Mouse (Mus musculus) kidney, embryonic 16.5 days (tissue): ENCODE results near the gene Fstl1. TPM values are rescaled to one million over a fixed set of nuclear protein-coding genes. Genes with fewer than 3 reads are reported as not detected.

Experiments used
- ATAC-seq: fragments of 200-750 bp; cut with Nextera tagmentation; 2 replicates; pipeline ENCODE4 v1.8.0; 2017; ENCODE audit warnings: moderate TSS enrichment; ENCODE audit not compliant: low FRiP score, low TSS enrichment
- H3K27ac ChIP-seq: fragments of 300-500 bp; sonication (generic); 2 replicates; pipeline ENCODE4 v1.5.1; 2014; ENCODE audit warnings: low read length
- H3K27me3 ChIP-seq: fragments of 300-500 bp; sonication (generic); 2 replicates; pipeline ENCODE4 v1.6.1; 2014; ENCODE audit warnings: low read length, control low read depth, mixed read lengths; ENCODE audit not compliant: insufficient read depth
- H3K36me3 ChIP-seq: fragments of 300-500 bp; sonication (generic); 2 replicates; pipeline ENCODE4 v1.6.1; 2014; ENCODE audit warnings: low read length, control low read depth, mixed read lengths; ENCODE audit not compliant: insufficient read depth
- H3K4me1 ChIP-seq: fragments of 300-500 bp; sonication (generic); 2 replicates; pipeline ENCODE4 v1.6.1; 2014; ENCODE audit warnings: low read length, control low read depth, mixed read lengths; ENCODE audit not compliant: insufficient read depth
- H3K4me2 ChIP-seq: fragments of 300-500 bp; sonication (generic); replicated peaks from 2 replicates; pipeline ENCODE4 v1.6.1; 2014; ENCODE audit warnings: low read depth, low read length
- H3K4me3 ChIP-seq: fragments of 300-500 bp; sonication (generic); 2 replicates; pipeline ENCODE4 v1.5.1; 2014; ENCODE audit warnings: mild to moderate bottlenecking, low read length
- H3K9ac ChIP-seq: fragments of 300-500 bp; sonication (generic); replicated peaks from 2 replicates; pipeline ENCODE4 v1.6.1; 2014; ENCODE audit warnings: low read length
- H3K9me3 ChIP-seq: fragments of 300-500 bp; sonication (generic); 2 replicates; pipeline ENCODE4 v1.6.1; 2016; ENCODE audit warnings: low read length, control low read depth
- WGBS: fragments of 180-500 bp; shearing (Covaris S2); extraction: QIAGEN DNeasy Blood & Tissue Kit; methylation state at CpG from one replicate; pipeline ENCODE4 v1.1.7; 2014; 5-methylcytosine and 5-hydroxymethylcytosine counted together
- polyA plus RNA-seq: library from polyadenylated mRNA; unstranded; fragments of >200 nt; fragmentation: Nextera tagmentation; extraction: Ambion mirVana; gene quantifications from 2 replicates; pipeline ENCODE4 v1.2.1, GENCODE M21; 2015

Gene Fstl1
- polyA plus RNA-seq, 1 experiment from 2014 or later: 680 TPM

DNA sequence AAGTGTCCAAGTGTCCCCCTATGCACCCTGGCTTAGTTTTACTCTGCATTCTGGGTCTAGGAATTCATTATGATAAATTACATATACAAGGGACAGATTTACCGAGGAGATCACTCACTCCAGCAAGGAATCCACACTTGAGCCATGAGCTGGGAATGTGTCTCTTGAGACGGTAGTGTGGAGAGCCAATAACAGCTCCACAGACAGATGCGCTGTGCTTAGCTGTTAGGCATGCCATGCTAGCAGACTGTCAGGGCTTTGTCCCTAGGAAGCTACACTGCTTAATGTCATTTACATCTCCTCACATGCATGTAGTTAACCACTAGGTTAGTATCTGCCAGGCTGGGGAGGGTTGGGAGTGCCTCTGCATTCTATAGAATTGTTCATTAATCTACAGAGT, 4.2 kb downstream of the Fstl1 start:
- no peaks in the 10 kb centered on the region for H3K27me3 ChIP-seq
- WGBS: 77% methylated on average over 3 of the region's 3 CpGs
- ATAC-seq: no peak
- peaks cover 58% of the 10 kb centered on the region for H3K4me1 ChIP-seq
- H3K36me3 ChIP-seq: peaks cover 26% of the 10 kb centered on the region
- H3K9me3 ChIP-seq: no peaks in the 10 kb centered on the region
- H3K9ac ChIP-seq: no peak overlapping the region
- peak overlapping the region; percentile 74 for H3K27ac ChIP-seq
- peak overlapping the region; percentile 28 for H3K4me3 ChIP-seq
- peak overlapping the region; percentile 50 for H3K4me2 ChIP-seq

DNA sequence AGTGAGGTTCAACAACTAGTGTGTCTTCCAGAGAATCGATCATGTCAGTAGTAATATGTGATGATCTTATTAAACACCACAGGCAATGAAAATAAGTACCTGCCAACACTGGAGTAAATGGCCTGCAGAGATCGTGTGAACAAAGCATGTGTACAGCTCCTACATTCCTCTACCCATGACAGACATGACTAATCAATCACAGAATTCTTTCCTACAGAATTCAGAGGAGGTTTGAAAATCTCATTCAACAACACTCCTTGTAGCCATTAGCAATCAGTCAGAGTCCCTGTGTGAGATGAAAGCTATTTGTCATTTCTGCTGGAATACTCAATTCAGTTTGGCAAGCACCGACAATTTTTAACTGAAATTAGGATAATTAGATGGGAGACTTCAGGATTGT, 7.9 kb downstream of the Fstl1 start:
- ATAC-seq: no peak
- H3K4me2 ChIP-seq: no peak overlapping the region
- peaks cover 73% of the 10 kb centered on the region for H3K4me1 ChIP-seq
- no peaks in the 10 kb centered on the region for H3K9me3 ChIP-seq
- H3K36me3 ChIP-seq: peaks cover 38% of the 10 kb centered on the region
- 71% methylated on average over 3 of the region's 3 CpGs for WGBS
- H3K4me3 ChIP-seq: no peak overlapping the region
- H3K27ac ChIP-seq: no peak overlapping the region
- H3K9ac ChIP-seq: no peak overlapping the region
- H3K27me3 ChIP-seq: no peaks in the 10 kb centered on the region

DNA sequence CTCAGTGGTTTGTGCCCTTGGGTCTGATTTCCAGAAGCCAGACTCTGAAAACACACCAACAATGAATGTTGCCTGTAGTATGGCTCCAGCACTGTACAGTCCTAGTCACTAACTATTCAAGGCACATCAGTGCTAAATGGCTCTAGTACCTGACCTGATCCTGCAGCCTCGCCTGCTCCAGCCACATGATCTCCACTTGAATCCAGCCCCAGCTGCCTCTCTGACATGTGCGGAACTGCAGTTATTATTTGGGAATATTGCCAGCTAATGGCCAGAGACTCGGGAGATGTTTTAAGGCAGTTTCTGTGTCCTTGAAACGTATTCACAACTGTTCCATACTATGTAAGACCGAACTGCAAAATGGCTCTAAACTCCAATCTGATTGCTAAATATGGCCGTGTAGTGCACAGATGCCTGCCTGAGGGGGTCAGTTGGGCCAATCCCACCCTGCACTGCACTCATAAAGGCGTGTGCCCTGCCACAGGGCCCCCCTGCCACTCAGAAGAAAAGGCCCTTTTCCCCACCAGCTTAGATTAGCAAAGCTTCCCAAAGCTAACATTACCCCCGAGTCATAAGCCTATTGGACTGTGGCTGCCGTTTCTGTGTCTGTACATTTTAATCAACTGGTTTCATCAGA, 11.0 kb downstream of the Fstl1 start:
- ATAC-seq: peak; percentile 57
- Histone ChIP-seq H3K27me3 (no peaks in the 10 kb centered on the region), H3K4me2 (peak overlapping the region; percentile 28), H3K27ac (peak overlapping the region; percentile 93), H3K9me3 (no peaks in the 10 kb centered on the region), H3K36me3 (peaks cover 41% of the 10 kb centered on the region), H3K4me3 (no peak overlapping the region), H3K4me1 (peaks cover 74% of the 10 kb centered on the region), H3K9ac (peak overlapping the region; percentile 53)
- WGBS: 34% methylated on average over 9 of the region's 9 CpGs

DNA sequence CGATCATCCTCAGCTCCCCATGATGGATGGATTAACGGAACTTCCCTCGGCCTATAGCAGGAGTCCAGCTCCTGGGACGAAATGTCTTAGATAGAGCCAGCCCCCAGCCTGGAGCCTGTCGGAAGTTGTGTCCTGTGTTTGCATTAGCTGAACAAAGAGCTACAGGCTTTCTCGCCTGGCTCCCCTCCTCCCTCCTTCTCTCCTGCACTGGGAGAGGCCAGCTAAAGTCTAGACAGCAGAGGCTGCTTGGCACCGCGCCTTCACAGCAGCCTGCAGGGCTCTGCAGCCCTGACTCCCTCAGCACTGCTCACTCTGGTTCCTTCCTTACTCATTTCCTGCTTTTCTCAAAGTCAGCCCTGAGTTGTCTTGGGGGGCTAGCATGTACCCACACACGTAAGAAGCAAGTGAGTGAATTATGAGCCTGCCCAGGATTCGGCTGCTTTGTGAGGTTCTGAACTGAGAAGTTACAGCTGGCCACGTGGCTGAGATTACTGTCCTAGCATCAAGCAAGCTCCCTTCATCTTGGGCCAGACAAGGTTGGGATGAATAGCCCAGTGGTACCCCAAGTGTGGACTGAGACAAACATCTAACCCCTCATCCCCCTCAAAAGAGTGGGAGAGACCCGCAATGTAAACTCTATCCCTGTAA, 11.8 kb downstream of the Fstl1 start:
- Histone ChIP-seq H3K4me1 (peaks cover 74% of the 10 kb centered on the region), H3K4me2 (peak overlapping the region; percentile 28), H3K4me3 (no peak overlapping the region), H3K9me3 (no peaks in the 10 kb centered on the region), H3K27me3 (no peaks in the 10 kb centered on the region), H3K27ac (peak overlapping the region; percentile 93), H3K9ac (peak overlapping the region; percentile 49), H3K36me3 (peaks cover 34% of the 10 kb centered on the region)
- WGBS: 11% methylated on average over 12 of the region's 12 CpGs
- peak; percentile 94 for ATAC-seq

DNA sequence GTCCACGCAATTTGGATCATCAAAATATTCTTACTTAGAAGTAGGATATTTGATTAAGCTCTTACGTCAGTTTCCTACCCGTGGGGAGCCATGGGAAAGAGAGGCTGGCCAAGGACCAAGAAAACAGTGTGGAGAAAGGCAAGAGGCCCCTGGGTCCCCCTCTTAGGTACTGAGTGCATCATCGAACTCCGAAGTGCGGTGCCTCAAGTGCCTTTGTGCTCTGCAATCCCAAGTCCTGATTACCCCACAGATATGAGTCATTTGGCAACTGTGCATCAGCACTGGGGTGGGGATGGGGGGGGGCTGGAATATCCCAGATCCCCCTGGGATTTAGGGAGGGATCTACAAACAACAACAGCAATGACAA, 12.3 kb downstream of the Fstl1 start:
- Histone ChIP-seq H3K9ac (peak overlapping the region; percentile 49; the same call in 1 of the 2 replicates), H3K36me3 (peaks cover 34% of the 10 kb centered on the region), H3K4me3 (no peak overlapping the region), H3K27ac (peak overlapping the region; percentile 93), H3K27me3 (no peaks in the 10 kb centered on the region), H3K4me2 (no peak overlapping the region), H3K9me3 (no peaks in the 10 kb centered on the region), H3K4me1 (peaks cover 76% of the 10 kb centered on the region)
- WGBS: 63% methylated on average over 6 of the region's 6 CpGs
- ATAC-seq: no peak

DNA sequence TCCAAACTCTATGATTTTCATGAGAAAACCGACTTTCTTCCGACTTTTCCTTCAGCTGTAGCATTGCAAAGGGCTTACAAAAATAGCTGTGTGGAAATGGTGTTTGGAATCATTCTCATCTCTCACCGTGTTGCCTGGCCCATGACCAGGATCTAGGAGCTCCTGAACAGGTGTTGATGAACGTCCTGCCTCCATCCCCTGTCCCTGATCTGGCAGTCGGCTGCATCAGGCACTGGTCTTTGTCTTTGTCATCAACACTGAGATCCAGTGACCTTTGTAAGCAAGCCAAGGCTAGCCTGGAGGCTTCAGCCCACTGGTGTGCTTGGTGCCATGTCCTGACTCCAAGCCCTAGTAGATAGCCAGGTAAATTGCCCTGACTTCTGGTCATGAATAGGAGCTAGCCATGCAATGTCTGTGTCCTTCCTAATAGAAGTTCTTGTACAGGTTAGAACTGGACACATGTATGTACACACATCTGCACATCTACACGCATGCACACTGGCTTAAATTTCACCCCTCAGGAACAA, 12.8 kb downstream of the Fstl1 start:
- no peak overlapping the region for H3K4me3 ChIP-seq
- ATAC-seq: no peak
- H3K9me3 ChIP-seq: no peaks in the 10 kb centered on the region
- H3K4me2 ChIP-seq: no peak overlapping the region
- H3K9ac ChIP-seq: 0 out of 2 replicates have a peak overlapping the region, but pooled peaks have one; percentile 49
- H3K36me3 ChIP-seq: peaks cover 34% of the 10 kb centered on the region
- peak overlapping the region; percentile 93 for H3K27ac ChIP-seq
- peaks cover 71% of the 10 kb centered on the region for H3K4me1 ChIP-seq
- WGBS: 78% methylated on average over 6 of the region's 6 CpGs
- no peaks in the 10 kb centered on the region for H3K27me3 ChIP-seq

DNA sequence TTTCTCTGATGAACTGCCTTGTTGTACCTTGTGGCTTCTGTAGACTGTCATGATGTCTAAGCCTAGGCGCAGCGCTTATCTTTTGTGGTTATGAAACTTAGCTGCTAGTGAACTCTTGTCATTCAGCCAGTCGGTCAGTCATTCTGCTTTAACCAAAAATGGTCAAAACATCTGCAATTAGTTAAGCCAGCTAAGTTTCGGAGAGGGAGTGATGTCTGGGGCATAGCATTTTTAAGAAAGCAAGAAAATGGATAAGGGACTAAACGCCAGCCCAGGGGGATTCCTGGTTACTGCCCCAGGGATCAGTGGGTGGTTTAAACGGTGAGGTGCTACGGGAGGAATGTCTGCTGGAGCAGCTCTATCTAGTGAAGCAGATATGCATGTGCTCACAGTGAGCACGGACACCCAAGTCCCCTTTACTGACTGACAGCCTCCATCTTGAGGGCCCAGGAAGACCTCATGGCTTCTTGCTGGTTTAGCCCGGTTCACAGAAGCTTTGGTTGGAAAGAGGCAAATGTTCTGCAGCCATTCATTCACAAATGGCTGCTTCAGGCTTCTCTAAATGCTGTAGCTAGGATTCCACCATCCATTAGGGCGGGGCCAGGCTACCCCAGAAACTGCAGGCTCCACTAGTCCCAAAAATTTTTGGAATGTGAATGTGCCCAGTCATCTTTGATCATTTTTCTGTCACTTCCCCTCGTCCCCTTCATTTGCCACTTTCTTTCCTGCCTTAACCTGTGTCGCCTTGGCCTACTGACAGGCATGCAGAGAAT, 13.5 kb downstream of the Fstl1 start:
- Histone ChIP-seq H3K27ac (peak overlapping the region; percentile 51), H3K4me2 (no peak overlapping the region), H3K36me3 (peaks cover 35% of the 10 kb centered on the region), H3K4me3 (no peak overlapping the region), H3K27me3 (no peaks in the 10 kb centered on the region), H3K9ac (no peak overlapping the region), H3K4me1 (peaks cover 64% of the 10 kb centered on the region), H3K9me3 (no peaks in the 10 kb centered on the region)
- no peak for ATAC-seq
- WGBS: 64% methylated on average over 12 of the region's 12 CpGs

DNA sequence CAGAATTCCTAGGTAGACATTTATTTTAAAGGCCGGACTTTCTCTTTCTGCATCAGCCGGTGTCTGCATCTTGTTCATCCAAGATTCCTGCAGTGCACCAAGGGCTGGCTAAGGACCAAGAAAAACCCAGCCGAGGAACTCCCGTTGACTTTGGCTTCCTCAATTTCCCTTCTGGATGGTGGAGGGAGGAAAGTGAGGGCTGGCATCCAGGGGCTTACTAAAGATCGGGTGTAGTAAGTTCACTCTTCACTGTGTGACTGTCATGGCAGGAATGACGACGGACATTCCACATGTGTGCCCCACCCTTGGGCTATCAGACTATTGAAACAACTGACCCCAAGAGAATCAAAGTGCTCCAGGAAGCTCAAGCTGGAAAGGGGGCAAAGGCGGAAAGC, 14.1 kb downstream of the Fstl1 start:
- Histone ChIP-seq H3K4me3 (no peak overlapping the region), H3K9me3 (0 out of 2 replicates have a peak, but pooled peaks cover 2% of the 10 kb centered on the region), H3K9ac (no peak overlapping the region), H3K27ac (peak overlapping the region; percentile 43; the same call in 1 of the 2 replicates), H3K27me3 (no peaks in the 10 kb centered on the region), H3K4me1 (peaks cover 59% of the 10 kb centered on the region), H3K4me2 (no peak overlapping the region), H3K36me3 (peaks cover 31% of the 10 kb centered on the region)
- WGBS: 53% methylated on average over 8 of the region's 8 CpGs
- ATAC-seq: no peak

DNA sequence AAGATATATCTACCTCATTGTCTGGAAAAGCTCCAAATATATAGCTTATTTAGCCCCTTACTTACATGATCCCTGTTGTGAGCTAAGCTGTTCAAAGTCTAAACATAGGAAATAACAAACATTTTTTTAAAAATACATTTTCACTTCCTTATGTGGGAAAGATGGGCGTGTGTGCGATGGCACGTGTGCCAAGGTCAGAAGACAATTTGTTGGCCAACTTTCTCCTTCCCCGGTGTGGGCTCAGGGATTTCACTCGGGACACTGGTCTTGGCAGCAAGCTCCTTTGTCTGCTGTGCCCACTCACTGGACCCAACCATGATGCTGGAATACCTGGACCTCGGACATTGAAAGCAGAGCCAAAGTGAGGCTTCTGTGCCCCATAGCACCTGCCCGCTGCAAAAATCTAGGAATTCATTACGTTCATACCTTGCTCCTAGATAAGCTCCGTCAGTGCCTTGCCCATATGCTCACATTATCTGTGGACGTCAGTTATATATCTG, 19.0 kb downstream of the Fstl1 start:
- Histone ChIP-seq H3K4me2 (no peak overlapping the region), H3K27me3 (no peaks in the 10 kb centered on the region), H3K27ac (no peak overlapping the region), H3K4me3 (no peak overlapping the region), H3K36me3 (peaks cover 34% of the 10 kb centered on the region), H3K9me3 (0 out of 2 replicates have a peak, but pooled peaks cover 2% of the 10 kb centered on the region), H3K4me1 (peaks cover 9% of the 10 kb centered on the region), H3K9ac (no peak overlapping the region)
- WGBS: 96% methylated on average over 10 of the region's 10 CpGs
- ATAC-seq: no peak
